Mouse (Mus musculus) erythroid progenitor cell, adult 5-6 weeks (primary cell): ENCODE measurements at regions not wholly inside any gene's neighbourhood (a gene's known extent, or its start where the extent isn't known, plus 50 kb on each side); places are given as distances from the start of the nearest gene placed in this dataset.

Experiments
- ATAC-seq: replicated peaks from 2 replicates; pipeline ENCODE4 v1.8.0; 2016; ENCODE audit warnings: moderate number of reproducible peaks, mild to moderate bottlenecking, moderate TSS enrichment, inconsistent platforms; ENCODE audit not compliant: poor library complexity, low FRiP score, severe bottlenecking

DNA sequence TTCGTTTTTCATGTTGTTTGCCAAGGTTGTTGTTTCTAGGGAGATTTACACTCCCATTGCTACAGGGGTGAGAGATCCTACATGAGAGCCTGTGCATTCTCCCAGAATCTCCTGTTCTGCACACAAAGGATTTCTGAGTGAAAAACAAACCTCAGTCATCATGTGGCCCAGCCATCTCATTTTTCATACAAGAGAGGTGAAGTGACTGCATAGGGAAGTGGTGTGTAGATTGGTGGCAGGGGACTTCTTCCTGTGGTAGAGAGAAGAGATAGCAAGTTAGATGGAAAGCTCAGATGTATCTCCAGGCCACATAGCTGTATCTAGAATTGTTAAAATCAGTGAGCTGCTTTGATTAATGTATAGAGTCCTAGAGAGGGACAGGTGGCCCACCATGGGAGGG lies 72.9 kb upstream of the Mkln1 start:
- ATAC-seq: no peak

DNA sequence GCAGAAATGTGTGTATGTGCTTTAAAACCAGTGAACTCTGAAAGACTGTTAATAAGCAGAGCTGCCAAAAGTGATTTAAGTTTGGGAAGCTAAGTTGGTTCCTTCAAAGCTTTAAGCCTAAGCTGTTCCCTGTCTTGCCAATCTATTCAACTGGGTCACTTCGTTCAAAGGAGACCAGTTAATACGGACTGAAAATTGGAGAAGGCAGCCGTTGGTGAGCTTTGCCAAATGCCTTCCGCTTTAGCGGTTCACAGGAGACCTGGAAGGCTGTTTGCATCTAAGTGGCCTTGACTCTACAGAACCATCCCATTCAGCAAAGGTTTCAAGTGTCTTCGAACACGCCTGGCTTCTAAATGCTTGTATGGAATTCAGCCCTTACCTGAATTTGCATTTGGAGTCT lies 68.2 kb upstream of the Mkln1 start:
- ATAC-seq: no peak

DNA sequence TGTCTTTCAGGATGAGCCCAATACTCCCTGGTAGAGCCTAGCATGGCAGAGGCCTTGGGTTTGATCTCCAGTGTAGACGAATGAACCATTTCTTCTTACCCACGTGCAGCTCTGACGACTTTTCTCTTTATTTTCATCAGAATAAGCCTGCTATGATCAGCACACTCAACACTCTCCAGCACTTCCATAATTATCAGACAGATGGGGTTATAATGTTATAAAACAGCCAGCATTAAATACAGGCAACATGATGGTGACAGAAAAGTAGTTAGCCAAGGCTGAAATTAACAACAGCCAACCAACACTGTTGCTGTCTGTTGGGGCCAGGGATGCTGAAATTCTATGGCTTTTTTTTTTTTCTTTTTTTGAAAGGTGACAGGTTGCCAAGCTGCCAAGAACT lies 67.7 kb upstream of the Mkln1 start:
- no peak for ATAC-seq

DNA sequence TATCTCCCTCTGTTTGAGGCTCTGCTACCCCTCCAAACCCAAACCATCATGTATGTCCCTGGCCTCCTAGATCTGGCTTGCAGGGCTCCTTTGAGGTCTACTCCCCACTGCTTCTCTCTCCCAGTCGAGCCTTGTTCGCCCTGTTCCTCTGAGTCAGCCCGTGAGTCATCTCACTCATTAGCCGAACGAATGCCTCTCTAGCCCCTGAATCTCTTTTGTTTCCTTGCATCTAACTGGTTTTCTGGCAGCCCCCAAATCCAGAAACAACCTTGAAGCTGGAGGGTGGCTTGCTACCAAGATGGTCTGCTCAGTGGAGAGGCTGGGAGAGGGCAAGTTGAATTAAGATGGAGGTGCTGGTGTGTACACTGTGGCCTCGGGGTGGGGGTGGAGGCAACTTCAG lies 66.3 kb upstream of the Mkln1 start:
- ATAC-seq: no peak

DNA sequence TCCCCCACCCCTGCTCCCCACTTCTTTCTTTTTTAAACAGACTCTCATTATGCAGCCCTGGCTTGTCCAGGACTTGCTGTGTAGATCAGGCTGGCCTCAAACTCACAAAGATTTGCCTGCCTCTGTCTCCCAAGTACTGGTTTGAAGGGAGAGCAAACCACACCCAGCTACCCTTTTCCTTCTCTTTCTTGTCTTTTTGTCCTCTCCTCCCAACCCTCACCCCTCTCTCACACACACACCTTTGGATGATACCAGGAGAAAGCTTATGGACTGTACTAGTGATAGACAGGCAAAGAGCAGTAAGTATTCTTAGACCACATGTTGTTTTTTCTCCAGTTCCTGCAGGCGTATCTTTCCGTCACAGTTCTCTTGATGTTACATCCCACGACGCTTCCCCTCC lies 65.8 kb upstream of the Mkln1 start:
- no peak for ATAC-seq

DNA sequence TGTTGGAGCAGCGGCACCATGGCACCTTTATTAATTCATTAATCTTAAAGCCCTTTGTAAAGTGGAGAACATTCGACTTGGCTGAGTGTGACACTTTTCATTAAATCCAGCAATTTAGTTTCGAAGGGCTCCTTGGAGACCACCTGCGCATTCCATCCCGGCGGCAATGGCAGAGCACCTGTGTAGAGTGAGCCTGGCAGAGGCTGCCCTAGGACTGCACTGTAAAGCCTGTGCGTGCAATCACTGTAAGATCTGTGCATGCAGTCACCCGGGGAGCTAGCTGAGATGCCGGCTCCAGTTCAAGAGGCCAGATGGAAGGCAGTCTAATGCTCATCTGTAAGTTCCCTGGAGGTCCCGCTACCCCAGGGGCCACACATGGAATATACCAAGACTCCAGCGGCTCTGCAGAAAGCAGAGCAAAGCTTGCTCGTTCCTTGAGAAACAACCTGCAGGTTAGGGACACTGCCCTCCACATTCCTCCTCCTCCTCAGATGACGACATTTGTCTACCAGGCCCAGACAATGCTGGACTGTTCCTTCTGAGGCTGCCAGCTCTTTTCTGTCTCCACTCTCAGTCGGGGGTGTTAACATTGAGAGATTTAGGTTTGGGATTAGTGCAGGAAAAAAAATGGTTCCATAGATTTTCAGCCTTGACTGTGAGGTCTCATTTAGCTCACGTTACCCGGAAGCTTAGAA lies 65.2 kb upstream of the Mkln1 start:
- ATAC-seq: no peak

DNA sequence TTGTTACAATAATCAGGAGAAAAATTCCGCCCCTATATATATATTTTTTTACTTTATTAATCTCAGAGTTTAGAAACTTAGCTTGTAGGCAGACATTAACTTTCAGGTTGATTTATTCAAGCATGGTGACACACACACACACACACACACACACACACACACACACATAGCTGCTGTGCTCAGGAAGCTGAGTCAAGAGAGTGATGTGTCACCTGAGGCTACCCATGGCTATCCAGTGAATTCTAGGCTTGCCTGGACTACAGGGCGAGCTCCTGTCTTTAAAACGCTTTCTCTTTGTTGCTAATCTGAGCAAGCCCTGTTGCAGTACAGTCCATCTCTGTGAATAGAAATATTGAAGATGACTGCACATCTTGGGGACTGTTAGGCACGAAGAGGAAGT lies 64.4 kb upstream of the Mkln1 start:
- no peak for ATAC-seq

DNA sequence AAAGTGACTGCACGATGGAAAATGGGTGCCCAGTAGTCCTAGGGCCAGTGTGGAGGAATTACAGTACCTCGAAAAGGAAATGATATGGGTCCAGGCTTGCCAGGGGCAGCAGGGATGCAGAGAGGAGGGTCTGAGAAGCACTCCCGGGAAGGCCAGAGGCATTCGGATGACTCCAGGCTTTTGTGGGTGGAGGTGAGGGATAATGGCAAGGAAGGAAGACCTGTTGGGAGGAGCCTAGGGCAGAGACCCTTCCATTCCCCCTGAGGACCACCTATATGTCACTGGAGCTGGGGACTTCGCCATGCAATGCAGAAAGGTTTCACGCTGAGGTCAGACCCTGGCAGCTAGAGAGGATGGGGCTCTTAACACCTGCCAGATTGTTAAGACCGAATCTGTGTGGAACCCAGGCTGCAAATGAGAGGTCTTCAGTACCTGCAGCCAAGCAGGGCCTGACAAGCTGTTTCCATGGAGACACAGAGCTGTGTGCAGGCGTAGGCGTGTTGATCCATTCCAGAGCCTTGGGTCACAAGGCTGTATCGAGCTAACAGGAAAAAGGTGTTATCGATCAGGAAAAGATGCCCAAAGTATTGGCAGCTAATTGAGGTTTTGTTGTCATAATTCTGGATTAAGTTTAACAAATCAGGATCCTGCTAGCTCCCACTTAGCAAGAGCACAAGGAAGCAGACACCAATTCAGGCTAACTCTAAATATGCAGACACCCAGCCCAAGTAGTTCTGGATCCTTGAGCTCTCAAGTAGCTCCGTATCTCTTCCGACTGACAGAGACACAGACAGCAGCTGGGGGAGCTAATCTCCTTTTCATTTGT lies 59.2 kb upstream of the Mkln1 start:
- no peak for ATAC-seq

DNA sequence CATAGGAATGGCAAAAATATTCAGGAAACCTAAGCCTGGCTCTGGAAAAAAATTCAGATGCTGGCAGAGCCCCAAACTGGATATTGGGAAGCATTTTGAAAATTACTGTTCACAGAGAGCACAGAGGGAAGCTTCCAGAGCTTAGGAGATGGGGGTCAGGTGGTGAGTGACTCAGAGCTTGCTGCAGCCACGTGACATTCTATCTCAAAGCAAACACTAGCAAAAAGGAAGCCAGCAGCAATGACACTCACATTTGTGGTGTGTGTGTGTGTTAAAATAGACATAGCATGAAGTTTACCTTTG lies 58.6 kb upstream of the Mkln1 start:
- no peak for ATAC-seq

DNA sequence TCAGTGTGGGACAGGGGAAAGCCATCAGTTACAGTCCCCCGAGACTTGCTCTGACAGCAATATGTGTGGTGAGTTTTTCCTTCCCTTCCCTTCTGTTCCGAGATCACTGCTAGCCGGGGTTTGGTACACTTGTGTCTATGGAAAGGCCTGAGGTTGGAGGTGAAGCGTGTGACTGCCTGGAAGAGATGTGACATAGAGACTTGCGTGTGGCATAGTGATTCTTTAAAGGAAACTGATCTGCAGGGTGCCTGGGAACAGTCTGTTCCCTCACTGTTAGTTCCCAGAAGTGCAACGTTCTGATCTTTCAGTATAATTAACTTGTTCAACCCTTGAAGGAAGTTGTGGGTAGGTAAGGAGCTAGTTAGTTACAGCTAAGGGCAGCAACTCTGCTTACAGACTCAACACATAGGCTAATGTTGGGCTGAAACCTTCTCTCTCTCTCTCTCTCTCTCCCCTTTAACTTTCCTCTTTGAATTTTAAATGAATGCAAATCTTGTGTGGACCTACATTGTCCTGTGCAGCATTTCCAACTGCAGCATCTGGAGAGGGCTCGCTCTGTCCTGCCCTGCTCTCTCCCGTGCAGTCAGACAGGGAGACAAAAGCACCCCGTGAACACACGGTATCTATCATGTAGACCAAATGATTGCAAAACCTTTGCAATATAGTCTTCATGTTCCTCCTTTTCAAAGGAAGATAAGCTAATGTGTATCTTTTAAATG lies 53.0 kb upstream of the Mkln1 start:
- no peak for ATAC-seq

DNA sequence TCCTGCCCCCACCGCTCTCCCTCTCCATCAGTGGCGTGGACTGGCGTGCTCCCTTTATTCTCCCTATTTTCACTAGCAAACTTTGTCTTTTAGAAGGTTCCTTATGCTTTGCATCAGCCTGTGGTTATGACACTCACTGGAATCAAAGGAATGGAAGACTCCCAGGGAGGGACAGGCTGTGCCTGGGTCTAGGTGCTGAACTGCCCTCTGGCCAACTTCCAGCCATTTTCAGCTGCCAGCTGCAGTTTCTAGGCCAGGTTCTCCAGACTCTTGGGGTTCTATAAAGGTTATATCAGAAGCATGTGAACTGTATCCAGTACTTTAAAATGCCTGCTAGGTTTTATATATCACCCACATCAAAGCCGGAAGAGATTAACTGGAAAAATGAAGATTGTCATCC lies 50.2 kb upstream of the Mkln1 start:
- ATAC-seq: no peak
